Mouse (Mus musculus) heart, embryonic 14.5 days (tissue): ENCODE data around the gene Dip2b. TPM values are rescaled to one million over a fixed set of nuclear protein-coding genes. Genes with fewer than 3 reads are reported as not detected.

Experiments used
- ATAC-seq: fragments of 200-750 bp; cut with Nextera tagmentation; 2 replicates; pipeline ENCODE4 v1.8.0; 2017; ENCODE audit warnings: low read depth, moderate TSS enrichment; ENCODE audit not compliant: insufficient number of reproducible peaks, insufficient read depth, low FRiP score
- H3K27ac ChIP-seq, 2 experiments: fragments of 200-500 bp in 1 of 2; fragments of 300-500 bp in 1 of 2; sonication (generic) in 1 of 2; replicated peaks in 1 of 2; 2 replicates each; pipeline ENCODE4 v1.5.1; 2012 to 2014; ENCODE audit warnings: low read depth in 2 of 2, low read length in 2 of 2, control low read depth in 1 of 2, mild to moderate bottlenecking in 1 of 2, mixed read lengths in 1 of 2; ENCODE audit not compliant: control insufficient read depth in 1 of 2, insufficient read depth in 1 of 2
- H3K27me3 ChIP-seq: fragments of 300-500 bp; sonication (generic); 2 replicates; pipeline ENCODE4 v1.6.1; 2014; ENCODE audit warnings: mild to moderate bottlenecking, low read length, control low read depth; ENCODE audit not compliant: control insufficient read depth, insufficient read depth
- H3K36me3 ChIP-seq: fragments of 300-500 bp; sonication (generic); 2 replicates; pipeline ENCODE4 v1.6.1; 2014; ENCODE audit warnings: mild to moderate bottlenecking, control low read depth, low read length, mixed read lengths; ENCODE audit not compliant: control insufficient read depth, insufficient read depth
- H3K4me1 ChIP-seq, 2 experiments: fragments of 200-500 bp in 1 of 2; fragments of 300-500 bp in 1 of 2; sonication (generic) in 1 of 2; 2 replicates each; pipeline ENCODE4 v1.6.1; 2012 to 2014; ENCODE audit warnings: low read length in 2 of 2, control low read depth in 1 of 2, mixed read lengths in 1 of 2; ENCODE audit not compliant: control insufficient read depth in 2 of 2, insufficient read depth in 2 of 2
- H3K4me2 ChIP-seq: fragments of 300-500 bp; sonication (generic); 2 replicates; pipeline ENCODE4 v1.6.1; 2014; ENCODE audit warnings: mild to moderate bottlenecking, low read length
- H3K4me3 ChIP-seq, 2 experiments: fragments of 200-500 bp in 1 of 2; fragments of 300-500 bp in 1 of 2; sonication (generic) in 1 of 2; 2 replicates each; pipeline ENCODE4 v1.5.1; 2012 to 2014; ENCODE audit warnings: low read length in 2 of 2, mild to moderate bottlenecking in 2 of 2, control low read depth in 1 of 2, low read depth in 1 of 2, moderate library complexity in 1 of 2; ENCODE audit not compliant: control insufficient read depth in 1 of 2, insufficient read depth in 1 of 2
- H3K9ac ChIP-seq: fragments of 300-500 bp; sonication (generic); 2 replicates; pipeline ENCODE4 v1.6.1; 2014; ENCODE audit warnings: mild to moderate bottlenecking, low read length
- H3K9me3 ChIP-seq: fragments of 300-500 bp; sonication (generic); 2 replicates; pipeline ENCODE4 v1.6.1; 2016; ENCODE audit warnings: low read length, control low read depth; ENCODE audit not compliant: control insufficient read depth
- WGBS: fragments of 180-500 bp; shearing (Covaris S2); extraction: QIAGEN DNeasy Blood & Tissue Kit; methylation state at CpG from one replicate; pipeline ENCODE4 v1.1.7; 2014; 5-methylcytosine and 5-hydroxymethylcytosine counted together
- polyA plus RNA-seq: library from polyadenylated mRNA; unstranded; fragments of >200 nt; fragmentation: Nextera tagmentation; extraction: Ambion mirVana; gene quantifications from 2 replicates; pipeline ENCODE4 v1.2.1, GENCODE M21; 2014

Dip2b gene
- polyA plus RNA-seq, 1 experiment from 2014 or later = 20.2 TPM

GRCm38 (mm10) chr15:100188542-100188941 lies 150.1 kb downstream of the Dip2b start:
- Histone ChIP-seq H3K27ac (no peak overlapping the region), H3K4me1 (peaks cover 3 to 10% of the 10 kb centered on the region in 2 experiments; a peak in 3 of 4 replicates), H3K4me2 (no peak overlapping the region), H3K9ac (no peak overlapping the region), H3K9me3 (no peaks in the 10 kb centered on the region), H3K27me3 (no peaks in the 10 kb centered on the region), H3K36me3 (peaks cover 92% of the 10 kb centered on the region), H3K4me3 (no peak overlapping the region)
- WGBS = 94% methylated on average over 5 of the region's 5 CpGs
- ATAC-seq = no peak

- Histone ChIP-seq H3K4me2 (no peak overlapping the region), H3K4me3 (no peak overlapping the region), H3K27me3 (no peaks in the 10 kb centered on the region), H3K36me3 (peaks cover 92% of the 10 kb centered on the region), H3K9me3 (no peaks in the 10 kb centered on the region), H3K4me1 (peaks cover 3 to 10% of the 10 kb centered on the region in 2 experiments; a peak in 3 of 4 replicates), H3K9ac (no peak overlapping the region), H3K27ac (no peak overlapping the region)
- WGBS = 94% methylated on average over 14 of the region's 14 CpGs
- ATAC-seq = no peak
These were observed 150.5 kb downstream of the Dip2b start for GRCm38 (mm10) chr15:100188962-100189404.

- peaks cover 94% of the 10 kb centered on the region for H3K36me3 ChIP-seq
- 97% methylated on average over 5 of the region's 5 CpGs for WGBS
These were observed 151.6 kb downstream of the Dip2b start for GRCm38 (mm10) chr15:100190083-100190482.

GRCm38 (mm10) chr15:100198983-100199745 lies 160.7 kb downstream of the Dip2b start:
- 48% methylated on average over 11 of the region's 11 CpGs for WGBS
- ATAC-seq = peak; percentile 80
- peaks cover 54% of the 10 kb centered on the region for H3K36me3 ChIP-seq
- peak overlapping the region; percentile 59 for H3K4me2 ChIP-seq
- H3K4me1 ChIP-seq = peaks cover 32 to 43% of the 10 kb centered on the region in 2 experiments
- peak overlapping the region; percentile 95 to 97 for H3K27ac ChIP-seq
- no peaks in the 10 kb centered on the region for H3K27me3 ChIP-seq
- peak overlapping the region; percentile 66 for H3K9ac ChIP-seq
- peak overlapping the region; percentile 2 to 12; a peak in 3 of 4 replicates for H3K4me3 ChIP-seq
- H3K9me3 ChIP-seq = no peaks in the 10 kb centered on the region

More at GRCm38 (mm10) chr15:100190083-100190482, 151.6 kb downstream of the Dip2b start:
- H3K27me3 ChIP-seq = no peaks in the 10 kb centered on the region
- ATAC-seq = no peak
- H3K9me3 ChIP-seq = no peaks in the 10 kb centered on the region
- no peak overlapping the region for H3K4me2 ChIP-seq
- no peak overlapping the region for H3K9ac ChIP-seq
- no peak overlapping the region for H3K4me3 ChIP-seq
- H3K27ac ChIP-seq = no peak overlapping the region
- peaks cover 3 to 10% of the 10 kb centered on the region in 2 experiments; a peak in 3 of 4 replicates for H3K4me1 ChIP-seq

- peaks cover 32 to 46% of the 10 kb centered on the region in 2 experiments for H3K4me1 ChIP-seq
- H3K9me3 ChIP-seq = no peaks in the 10 kb centered on the region
- H3K9ac ChIP-seq = peak overlapping the region; percentile 66; the same call in 1 of the 2 replicates
- H3K27ac ChIP-seq = peak overlapping the region; percentile 95 to 97
- H3K36me3 ChIP-seq = peaks cover 54% of the 10 kb centered on the region
- H3K4me3 ChIP-seq = peak overlapping the region in 1 of 2 experiments; percentile 12; a peak in 1 of 4 replicates
- 26% methylated on average over 3 of the region's 3 CpGs for WGBS
- ATAC-seq = peak; percentile 72
- H3K4me2 ChIP-seq = peak overlapping the region; percentile 59
- no peaks in the 10 kb centered on the region for H3K27me3 ChIP-seq
These were observed 161.3 kb downstream of the Dip2b start for GRCm38 (mm10) chr15:100199790-100200189.

GRCm38 (mm10) chr15:100201806-100202205 lies 163.3 kb downstream of the Dip2b start:
- 58% methylated on average over 3 of the region's 3 CpGs for WGBS
- Histone ChIP-seq H3K4me1 (peaks cover 32 to 48% of the 10 kb centered on the region in 2 experiments), H3K4me2 (peak overlapping the region; percentile 48)

GRCm38 (mm10) chr15:100202431-100203015 lies 164.1 kb downstream of the Dip2b start:
- H3K9me3 ChIP-seq = no peaks in the 10 kb centered on the region
- ATAC-seq = 0 out of 2 replicates have a peak, but pooled peaks have one; percentile 25
- peak overlapping the region; percentile 48 for H3K4me2 ChIP-seq
- H3K36me3 ChIP-seq = peaks cover 57% of the 10 kb centered on the region
- no peaks in the 10 kb centered on the region for H3K27me3 ChIP-seq
- H3K27ac ChIP-seq = peak overlapping the region; percentile 88 to 91
- WGBS = 43% methylated on average over 4 of the region's 4 CpGs
- H3K4me1 ChIP-seq = peaks cover 32 to 48% of the 10 kb centered on the region in 2 experiments
- no peak overlapping the region; a peak in 1 of 4 replicates for H3K4me3 ChIP-seq
- H3K9ac ChIP-seq = peak overlapping the region; percentile 36; the same call in 1 of the 2 replicates

More at GRCm38 (mm10) chr15:100201806-100202205, 163.3 kb downstream of the Dip2b start:
- Histone ChIP-seq H3K27me3 (no peaks in the 10 kb centered on the region), H3K36me3 (peaks cover 54% of the 10 kb centered on the region), H3K4me3 (no peak overlapping the region), H3K9ac (peak overlapping the region; percentile 36; the same call in 1 of the 2 replicates), H3K9me3 (no peaks in the 10 kb centered on the region), H3K27ac (peak overlapping the region; percentile 88 to 91)
- 0 out of 2 replicates have a peak, but pooled peaks have one; percentile 9 for ATAC-seq
